Mouse (Mus musculus) spleen, embryonic (tissue): ENCODE measurements around the gene A3galt2.

ENCODE experiments used
- CTCF ChIA-PET: fragments of 350-600 bp; sonication (Branson Sonifier 250); formaldehyde crosslinking; loops from one replicate; lab custom pipeline; 2022; lab: Charles Lee

Gene A3galt2

DNA sequence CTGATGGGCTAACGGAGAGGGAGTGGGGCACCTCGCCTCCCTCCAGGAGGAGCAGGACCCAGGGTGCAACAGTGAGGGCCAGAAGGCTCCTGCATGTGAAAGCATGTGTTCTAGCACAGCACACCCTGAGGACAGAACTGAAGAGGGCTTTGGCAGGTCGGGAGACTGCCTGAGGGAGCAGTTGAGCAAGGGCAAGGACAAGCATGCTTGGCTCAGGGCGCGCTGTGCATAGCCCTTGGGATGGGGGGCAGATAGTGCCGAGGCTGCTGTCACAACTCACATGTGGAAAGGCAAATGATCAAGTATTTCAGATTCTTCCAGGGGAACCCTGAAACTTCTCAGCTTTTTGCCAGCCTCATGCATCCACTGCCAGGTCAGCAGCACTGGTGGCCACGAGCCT is 6.9 kb upstream of the A3galt2 start:
- CTCF ChIA-PET = no interaction called here

DNA sequence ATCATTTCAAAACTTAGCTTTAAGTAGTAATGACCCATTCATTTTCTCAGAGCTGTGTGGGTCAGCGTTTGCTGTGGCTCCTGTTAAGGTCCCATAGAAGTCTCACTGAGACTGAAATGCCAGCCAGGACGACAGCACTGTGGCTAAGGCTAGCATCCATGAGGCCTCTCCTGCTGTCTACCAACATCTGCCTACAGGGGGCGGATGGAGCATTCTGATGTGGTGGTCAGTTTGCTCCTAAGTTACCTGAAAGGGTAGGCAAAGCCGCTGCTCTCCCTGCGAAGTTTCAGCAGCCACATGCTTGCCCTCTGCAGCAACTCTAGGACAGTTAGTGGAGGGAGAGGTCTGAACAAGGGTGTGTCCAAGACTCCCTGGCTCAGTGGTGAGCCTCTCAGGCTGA is 4.2 kb upstream of the A3galt2 start:
- CTCF ChIA-PET = interaction anchor here (0.5 kb wide), 1 partner anchor 15 kb away, joined by 10 read pairs; no protein-coding TSS in a partner anchor

DNA sequence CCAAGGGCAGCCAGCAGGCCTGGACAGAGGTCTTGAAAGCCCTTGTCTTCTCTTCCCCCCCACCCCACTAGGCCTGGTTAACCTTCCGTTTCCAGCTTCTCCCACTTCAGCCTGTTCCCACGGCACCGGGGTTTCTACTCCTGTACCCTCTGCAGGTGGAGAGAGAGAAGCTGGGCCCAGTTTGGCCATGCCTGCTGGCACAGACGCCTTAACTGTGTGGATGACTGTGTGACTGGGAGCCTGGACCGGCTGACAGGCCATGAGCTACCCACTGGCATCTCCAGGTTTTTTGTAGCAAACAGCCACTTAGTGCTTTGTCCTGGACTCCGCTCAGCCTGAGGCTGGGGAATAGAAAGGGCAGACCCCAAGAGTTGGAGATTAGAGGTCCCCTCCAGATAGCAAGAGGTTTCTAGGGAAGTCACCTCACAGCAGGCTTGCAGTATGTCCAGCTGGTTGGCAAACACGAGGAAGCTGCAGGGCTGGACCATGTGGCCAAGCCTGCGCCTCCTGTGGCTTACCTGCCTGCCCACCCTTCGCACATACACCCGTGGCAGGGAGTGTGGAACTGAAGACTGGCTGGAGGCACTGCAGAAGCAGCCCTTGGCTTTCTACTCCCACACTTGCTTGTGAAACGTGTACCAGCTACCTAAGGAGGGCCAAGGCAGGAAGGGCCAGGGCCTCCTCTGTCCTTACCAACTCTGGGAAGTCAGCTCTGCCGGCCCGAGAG is 3.0 kb upstream of the A3galt2 start:
- CTCF ChIA-PET = no interaction called here

DNA sequence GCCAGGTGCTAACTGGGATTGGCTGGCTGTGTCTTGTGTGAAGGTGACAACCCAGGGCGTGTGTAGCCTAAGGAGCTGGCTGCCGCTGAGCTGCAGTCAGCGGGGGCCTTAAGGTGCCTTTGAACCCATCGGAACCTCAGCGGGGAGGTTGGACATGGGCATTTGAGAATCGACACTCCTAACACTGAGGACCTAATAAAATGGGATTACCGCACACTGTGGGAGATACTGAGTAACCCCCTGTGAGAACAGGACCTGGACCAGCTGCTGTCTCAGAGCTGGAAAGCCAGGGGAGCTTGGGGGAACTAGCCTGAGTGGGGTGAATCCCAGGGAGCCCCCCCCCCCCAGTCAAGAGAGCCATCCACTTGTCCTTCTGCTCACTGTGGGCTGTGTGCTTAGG is 1.6 kb upstream of the A3galt2 start:
- CTCF ChIA-PET = no interaction called here

DNA sequence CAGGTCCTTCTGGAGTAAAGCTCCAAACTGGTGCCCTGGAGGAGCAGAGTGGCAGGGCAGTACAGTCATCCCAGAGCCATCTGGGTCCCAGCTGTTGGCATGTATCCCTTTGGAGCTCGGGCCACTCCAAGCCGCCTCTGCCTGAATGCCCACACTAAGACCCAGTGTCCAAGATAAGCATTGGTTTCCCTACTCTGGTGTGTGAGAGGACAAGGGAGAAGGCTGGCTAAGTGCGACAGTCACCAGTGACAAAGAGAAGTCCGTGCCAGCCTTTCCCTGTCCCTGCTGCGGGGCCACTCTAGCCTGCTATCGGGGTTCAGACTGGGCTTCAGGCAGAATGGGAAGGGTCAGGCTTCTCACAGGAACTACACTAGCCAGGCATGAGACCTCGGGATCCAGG is 736 bp downstream of the A3galt2 start:
- CTCF ChIA-PET = interaction anchor here (0.9 kb wide), 1 partner anchor 45 kb away, joined by 4 read pairs; no protein-coding TSS in a partner anchor

DNA sequence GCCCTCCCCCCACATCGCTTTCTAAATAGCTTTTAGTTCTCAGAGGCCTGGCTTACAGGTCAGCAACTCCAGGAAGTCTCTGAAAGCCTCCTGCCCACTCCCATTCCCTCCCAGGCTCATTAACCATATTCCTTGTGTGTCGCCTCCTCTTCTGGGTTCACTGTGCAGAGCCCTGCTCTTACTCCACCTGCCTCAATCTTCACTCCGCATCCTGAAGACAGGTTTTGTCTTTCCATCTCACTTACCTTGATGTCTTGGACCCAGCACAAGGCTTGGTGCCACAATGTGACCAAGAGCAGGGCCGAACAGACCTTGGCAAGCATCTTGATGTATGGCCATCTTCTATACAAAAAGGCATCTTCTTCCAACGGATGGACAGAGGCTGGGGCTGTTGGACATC is 4.0 kb downstream of the A3galt2 start:
- CTCF ChIA-PET = no interaction called here

DNA sequence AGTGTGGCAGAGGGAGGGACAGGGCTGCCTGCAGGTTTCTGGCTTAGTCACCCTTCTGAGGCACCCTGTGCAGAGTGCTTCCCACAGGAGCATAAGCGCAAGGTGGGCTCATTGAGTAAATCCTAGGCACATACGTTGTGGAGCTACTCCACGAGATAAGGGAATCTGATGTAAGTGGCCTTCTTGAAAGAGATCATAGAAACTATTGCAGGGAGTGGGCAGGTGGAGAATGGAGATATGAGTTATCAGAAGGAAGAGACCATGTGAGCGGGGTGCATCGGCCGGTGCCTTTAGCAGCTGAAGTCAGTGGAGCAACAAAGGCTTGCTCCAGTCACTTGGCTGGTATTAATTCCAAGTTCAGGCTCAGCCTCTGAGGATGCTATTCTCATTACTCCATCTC is 4.9 kb downstream of the A3galt2 start:
- CTCF ChIA-PET = no interaction called here

DNA sequence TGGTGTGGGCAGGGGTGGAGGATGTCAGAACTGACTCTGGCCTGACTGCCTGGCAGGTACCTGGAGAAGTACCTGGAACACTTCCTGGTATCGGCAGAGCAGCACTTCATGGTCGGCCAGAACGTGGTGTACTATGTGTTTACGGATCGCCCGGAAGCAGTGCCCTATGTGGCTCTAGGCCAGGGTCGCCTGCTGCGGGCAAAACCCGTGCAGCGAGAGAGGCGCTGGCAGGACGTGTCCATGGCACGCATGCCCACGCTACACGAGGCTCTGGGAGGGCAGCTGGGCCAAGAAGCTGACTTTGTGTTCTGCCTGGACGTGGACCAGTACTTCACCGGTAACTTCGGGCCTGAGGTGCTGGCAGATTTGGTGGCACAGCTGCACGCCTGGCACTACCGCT is 11.8 kb downstream of the A3galt2 start:
- CTCF ChIA-PET = no interaction called here

DNA sequence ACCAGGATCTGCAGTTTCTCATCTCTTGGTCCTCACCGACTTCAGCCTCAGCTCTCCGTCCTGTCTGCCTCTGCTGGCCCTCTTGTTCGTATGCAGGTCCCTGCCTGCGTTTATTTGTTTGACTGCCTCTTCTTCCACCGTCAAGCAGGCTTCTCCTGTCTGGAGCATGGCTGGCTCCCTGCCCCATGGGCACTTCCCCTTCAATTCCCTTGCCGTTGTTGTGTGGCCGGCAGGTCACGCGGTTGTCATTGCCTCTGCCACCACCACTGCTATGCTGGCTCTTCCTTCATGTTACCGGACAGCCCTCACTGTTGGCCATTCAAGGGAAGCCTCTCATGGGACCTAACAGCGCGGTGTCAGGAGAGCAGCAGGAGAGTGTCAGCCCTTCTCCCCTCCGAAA is 13.0 kb downstream of the A3galt2 start:
- CTCF ChIA-PET = no interaction called here

DNA sequence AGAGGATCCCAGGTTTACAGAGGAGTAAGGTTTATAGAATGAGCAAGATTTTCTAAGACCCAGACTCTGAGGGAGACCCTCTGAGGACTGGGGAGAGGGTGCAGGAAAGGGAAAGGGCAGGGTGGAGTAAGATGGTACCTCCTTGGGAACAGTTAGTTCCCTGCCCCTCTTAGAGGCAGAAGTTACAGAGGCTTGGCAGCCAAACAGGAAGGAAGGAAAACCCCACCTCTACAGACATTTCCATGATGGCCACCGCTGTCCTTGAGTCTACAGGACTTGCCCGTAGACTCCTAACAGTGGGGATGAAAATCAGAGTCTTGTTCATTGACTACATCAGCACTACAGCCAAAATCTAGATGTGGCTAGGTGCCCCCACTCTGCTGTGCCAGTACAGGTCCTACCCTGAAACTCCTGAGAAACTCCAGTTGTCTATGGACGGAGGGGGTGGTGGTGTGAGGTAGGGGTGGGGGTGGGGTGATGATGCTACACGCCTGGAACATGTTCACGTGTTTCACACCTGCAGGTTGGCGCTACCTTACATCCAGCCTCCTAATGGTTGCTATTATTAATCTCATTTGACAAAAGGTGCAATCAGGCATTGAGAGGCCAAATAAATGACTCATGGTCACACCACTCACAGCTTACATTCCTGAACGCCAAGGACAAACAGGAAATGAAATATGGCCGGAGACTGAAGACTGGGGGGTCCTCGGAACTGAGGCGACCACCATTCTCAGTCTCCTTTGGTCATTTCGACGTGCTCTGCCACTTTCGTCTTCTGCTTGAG is 14.6 kb downstream of the A3galt2 start:
- CTCF ChIA-PET = no interaction called here

DNA sequence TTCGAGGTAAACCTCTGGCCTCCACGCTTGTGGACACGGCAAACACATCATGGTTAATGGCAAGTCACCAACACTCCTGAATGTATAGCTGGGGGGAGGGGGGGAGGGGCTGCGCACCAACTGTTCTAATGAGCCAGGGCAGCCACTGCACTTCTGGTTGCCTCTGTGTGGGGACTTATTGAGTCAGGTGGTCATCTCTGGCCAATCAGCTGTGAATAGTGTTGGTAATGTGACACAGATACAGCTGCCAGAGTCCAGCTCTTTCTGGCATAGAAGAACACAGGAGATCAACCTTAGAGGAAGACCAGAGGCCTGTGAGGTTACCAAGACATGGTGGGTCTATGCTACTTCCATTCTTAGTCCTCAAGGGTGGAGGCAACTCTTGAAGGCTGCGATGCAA is 15.5 kb downstream of the A3galt2 start:
- CTCF ChIA-PET = no interaction called here

DNA sequence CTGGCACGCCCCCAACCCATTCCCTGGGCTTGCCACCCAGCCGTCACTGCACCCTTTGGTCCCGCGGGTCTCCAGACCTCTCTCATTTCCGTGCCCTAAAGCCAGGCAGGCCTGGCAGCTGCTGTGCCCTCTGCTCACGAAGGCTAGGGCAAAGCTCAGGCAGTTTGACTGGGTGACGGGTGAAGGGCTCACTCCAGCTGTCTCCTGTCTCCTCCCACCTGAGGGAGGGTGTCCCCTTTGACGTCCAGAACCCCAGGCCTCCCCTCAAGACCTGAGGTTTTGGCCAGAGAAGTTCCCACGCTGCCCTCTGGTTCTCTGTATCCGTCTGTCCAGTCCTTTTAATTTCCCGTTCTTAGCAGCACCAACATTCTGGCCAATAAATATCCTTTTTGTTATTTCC is 18.7 kb downstream of the A3galt2 start:
- CTCF ChIA-PET = interaction anchor here (1.0 to 4.4 kb wide), 2 partner anchors 38 to 62 kb away, joined by 3 to 29 read pairs; no protein-coding TSS in a partner anchor

DNA sequence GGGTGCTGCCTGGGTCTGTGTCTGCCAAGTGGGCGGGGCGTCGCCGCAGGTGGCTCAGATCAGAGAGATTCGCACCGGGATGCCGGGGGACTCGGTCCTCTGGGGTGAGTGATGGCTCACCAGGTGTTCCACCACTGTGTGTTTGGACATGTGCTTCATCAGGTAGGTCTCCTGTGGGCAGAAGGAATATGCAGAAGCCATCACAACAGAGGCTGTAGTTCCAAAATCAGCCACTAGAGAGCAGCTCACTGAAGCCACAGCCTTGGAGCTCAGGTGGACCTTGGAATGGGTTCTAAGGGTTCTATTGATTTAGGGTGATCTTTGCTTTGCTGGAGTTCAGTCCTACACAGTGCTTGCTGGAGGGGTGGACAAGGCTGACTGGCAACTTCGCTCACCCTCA is 19.3 kb downstream of the A3galt2 start:
- CTCF ChIA-PET = interaction anchor here (0.8 to 4.4 kb wide), 2 partner anchors 33 to 63 kb away, joined by 3 to 29 read pairs; no protein-coding TSS in a partner anchor

DNA sequence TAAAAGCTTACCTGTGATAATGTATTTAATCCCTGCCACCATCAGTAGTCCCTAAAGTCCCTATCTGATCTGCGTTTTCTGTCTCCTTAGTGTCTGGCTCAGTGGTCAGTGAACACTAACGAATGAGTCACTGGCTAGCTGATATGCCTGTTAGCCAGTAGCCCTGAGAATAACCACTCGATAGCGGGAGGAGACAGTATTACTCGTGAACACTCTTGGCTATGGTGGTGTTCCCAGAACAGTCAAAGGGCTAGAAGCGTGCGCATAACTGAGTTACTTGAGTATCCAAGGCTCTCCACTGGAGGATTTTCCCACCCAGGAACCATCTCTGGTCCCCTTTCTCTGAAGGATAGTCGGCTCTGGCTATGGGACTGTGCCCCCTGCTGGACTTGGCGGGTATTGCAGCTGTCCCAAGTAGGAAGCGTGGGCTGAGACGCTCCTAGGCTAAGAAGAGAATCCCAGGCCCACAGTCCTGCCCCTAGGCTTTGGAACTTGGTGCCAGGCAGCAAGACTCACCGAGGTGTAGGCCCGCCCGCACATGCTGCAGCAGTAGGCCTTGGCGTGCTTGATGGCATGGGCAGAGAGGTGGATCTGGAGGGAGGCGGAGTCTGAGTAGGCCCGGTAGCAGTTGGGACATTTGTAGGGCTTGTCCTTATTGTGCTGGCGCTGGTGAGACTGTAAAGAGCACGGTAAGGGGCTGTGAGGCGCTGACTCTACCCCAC is 21.6 kb downstream of the A3galt2 start:
- CTCF ChIA-PET = interaction anchor here (4.4 kb wide), 1 partner anchor 65 kb away, joined by 29 read pairs; no protein-coding TSS in a partner anchor

DNA sequence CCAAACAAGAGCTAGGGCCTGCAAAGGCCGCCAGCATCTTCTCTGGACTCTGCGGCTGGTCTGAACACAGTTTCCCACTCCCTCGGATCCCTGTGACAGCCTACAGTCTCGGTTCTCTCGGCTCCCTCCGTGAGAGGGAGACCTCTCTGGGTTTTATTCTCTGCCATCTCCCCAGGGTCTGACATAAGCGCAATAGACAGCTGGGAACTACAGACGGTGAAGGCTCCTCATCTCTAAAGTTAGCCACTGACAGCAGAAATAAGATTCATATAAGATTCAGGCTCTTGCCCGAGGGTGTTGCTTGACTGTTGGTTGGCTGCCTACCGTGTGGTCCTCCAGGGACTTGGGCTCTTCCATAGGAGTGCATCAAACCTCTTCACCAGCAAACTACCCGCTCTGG is 22.4 kb downstream of the A3galt2 start:
- CTCF ChIA-PET = interaction anchor here (4.4 kb wide), 1 partner anchor 66 kb away, joined by 29 read pairs; no protein-coding TSS in a partner anchor

DNA sequence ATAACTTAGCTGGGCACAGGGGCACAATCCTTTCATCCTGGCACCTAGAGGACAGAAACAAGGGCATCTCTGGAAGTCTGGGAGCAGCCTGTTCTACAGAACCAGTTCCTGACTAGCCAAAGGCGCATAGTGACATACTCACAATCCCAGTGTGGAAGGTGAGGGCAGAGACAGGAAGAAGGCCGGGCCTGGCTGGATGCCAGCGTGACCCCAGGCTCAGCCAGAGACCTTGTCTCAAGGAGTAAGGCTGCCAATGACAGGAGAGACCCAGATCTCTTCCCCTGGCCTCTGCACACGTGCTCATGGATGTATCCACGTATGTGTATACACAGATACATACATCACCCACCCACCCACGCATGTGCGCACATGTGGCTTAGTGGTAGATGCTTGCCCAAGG is 26.9 kb downstream of the A3galt2 start:
- CTCF ChIA-PET = no interaction called here

DNA sequence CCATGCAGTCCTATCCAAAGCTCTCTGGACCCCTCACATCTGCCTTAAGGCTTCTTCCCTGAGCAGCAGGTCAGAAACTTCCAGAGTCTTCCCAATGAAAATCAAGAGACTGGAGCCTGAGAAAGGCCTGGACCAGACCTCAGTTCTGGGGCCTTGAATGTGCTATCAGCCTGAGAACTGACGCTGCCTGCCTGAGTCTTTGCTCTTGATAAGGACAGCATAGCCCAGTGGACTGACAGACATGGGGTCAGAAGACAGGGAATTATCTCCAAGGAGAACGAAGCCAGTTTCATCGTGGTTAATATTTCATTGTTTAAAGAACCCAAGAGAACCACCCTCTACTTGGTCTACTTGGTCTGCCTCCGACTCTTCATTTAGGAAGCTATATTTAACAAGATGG is 27.5 kb downstream of the A3galt2 start:
- CTCF ChIA-PET = no interaction called here

DNA sequence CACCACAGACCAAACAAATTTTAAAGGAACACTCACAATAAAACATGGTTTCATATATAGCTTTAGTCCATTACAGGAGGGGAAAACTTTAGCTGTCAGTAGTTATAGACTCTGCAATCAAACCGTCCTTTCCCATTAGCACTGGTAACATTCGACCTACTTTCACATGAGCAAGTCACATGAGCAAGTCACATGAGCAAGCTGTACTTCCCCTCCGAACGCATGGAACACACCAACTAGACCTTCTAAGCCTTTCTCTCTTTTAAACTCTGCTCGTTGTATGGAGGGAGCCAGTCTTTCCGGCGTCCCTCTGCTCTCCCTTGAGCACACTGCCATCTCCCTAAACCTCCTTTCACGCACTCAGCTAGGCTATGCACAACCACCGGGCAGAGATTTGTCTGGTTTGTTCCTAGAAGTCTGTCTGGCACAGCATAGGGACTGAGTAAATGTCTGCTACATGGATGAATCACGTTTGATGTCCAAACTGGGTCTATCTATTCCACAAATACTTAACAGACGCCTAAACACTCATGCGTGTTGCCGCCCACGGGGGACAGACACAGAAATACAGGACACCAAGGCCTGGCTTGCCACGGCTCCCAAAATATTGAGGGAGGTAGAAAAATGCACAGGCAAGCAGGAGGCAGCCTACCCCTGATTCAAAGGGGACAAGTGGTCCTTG is 29.9 kb downstream of the A3galt2 start:
- CTCF ChIA-PET = no interaction called here

DNA sequence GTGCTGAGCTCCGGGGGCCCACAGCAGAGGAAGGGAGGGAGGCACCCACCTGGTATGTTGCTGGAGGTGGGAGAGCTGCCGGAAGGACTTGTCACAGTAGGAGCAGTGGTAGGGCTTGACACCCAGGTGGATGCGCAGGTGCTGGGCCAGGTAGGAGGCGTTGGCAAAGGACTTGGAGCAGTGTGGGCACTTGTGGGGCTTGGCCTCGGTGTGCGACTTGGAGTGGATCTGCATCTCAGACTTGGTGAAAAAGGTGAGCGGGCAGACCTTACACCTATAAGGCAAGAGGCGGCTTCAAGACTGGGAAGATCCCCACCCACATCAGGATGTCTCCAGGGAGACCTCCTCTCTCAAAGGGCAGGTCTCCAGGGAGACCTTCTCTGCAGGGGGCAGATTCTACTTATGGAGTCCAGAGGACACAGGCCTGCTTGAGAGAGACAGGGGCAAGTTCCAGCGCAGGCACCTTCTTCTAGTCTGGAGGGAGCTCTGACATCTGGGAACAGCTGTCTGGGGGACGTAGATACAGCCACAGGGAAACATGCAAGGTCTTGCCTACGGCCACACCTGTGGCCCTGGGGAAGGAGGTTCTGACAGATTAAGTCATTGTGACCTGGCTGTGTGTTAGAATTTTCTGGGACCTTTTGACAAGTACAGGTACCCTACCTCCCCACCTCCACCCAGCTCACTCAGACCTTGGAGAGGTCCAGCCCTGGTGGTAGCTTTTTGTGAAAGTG is 30.9 kb downstream of the A3galt2 start:
- CTCF ChIA-PET = no interaction called here

DNA sequence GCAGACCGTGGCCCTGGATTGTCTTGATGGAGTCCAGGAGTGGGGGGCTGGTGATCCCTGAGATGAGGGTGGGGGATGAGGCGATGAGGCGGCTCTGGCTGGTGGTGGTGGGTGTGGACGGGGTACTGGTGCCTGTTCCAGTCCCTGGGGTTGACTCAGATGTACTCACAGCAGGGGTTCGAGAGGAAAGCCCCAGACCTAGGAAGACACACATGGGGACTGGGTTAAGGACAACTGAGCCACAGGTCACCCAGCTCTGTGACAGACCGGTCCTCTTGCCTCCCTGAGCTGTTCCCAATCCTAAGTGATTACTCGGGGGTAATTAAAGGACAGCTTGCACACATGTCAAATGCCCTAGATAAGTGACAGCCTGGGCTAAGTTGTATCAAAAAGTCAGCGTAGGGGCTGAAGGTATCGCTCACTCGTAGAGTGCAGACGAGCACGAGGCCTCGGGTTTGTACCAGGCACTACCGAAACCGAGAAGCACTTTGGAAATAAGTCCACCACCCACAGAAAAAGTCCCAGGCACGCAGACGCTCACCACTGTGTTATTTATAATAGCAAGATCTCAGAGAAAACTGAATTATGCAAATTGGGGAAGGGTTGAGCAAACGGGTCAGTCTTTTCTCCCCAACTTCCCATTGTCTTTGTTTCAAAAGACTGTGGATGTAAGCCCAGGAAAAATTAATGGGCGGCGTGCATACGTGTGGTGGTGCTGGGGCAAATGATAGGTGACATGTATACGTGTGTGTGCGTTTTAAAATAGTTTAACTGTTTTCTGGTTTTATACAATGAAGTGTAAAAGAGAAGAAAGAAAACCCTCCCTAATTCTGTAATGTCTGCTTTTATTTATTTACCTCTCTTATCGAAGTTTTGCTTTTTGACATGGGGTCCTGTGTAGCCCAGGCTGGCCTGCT is 32.1 kb downstream of the A3galt2 start:
- CTCF ChIA-PET = no interaction called here
